Mouse (Mus musculus) left cerebral cortex, postnatal 36 days (tissue): ENCODE results near the gene Aqp7. TPM values are rescaled to one million over a fixed set of nuclear protein-coding genes. Genes with fewer than 3 reads are reported as not detected.

ENCODE experiments used
- DNase-seq, 2 experiments: peaks; one replicate each; pipeline ENCODE4 v3.0.0; 2021 to 2022; ENCODE audit warnings: low spot score in 2 of 2, mixed read lengths in 1 of 2
- intact Hi-C: fragments of 180-260 bp; cut with DNase I; formaldehyde crosslinking; loops from one replicate; pipeline ENCODE4 v1.15.1; 2025
- microRNA-seq: library from miRNA; unstranded; fragments of <30 nt; microRNA quantifications from one replicate; pipeline ENCODE4 v1.2.0, GENCODE M21; 2022
- total RNA-seq, 2 experiments: library from RNA; stranded (reverse); gene quantifications; 2 replicates each; pipeline ENCODE4 v1.2.3; 2021

The Aqp7 gene
- total RNA-seq, 2 experiments from 2014 or later: not detected

DNA sequence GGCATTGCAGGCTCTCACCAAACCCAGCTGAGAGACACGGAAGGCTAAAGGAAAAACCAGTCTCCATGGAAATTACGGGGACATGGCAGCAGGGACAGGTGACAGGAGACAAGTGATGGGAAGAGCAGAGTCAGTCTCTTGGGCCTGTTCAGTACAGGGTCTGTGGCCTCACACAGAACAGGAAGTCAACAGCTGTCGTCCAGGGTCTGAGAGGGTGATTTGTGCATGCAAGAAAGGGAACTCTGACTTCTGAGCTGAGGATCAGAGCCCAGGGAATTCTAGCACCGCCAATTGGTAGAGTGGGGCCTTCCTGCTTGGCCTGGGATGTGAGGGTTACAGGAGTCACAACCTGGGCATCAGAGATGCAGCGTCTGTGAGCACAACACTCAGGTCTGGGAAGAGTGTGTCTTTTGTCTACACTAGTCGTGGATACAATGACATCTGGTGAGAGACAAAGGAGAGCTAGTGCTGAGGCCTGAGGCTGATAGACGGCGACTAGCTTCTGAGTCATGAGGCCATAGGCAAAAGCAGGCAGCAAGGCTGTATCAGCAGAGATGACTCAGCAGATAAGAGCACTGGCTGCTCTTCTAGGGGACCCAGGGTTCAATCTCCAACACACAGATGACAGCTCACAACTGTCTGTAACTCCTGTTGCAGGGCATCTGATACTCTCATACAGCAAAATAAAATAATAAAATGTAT is 21.7 kb downstream of the Aqp7 start:
- DNase-seq: no peak
- intact Hi-C loops: no loop called here

DNA sequence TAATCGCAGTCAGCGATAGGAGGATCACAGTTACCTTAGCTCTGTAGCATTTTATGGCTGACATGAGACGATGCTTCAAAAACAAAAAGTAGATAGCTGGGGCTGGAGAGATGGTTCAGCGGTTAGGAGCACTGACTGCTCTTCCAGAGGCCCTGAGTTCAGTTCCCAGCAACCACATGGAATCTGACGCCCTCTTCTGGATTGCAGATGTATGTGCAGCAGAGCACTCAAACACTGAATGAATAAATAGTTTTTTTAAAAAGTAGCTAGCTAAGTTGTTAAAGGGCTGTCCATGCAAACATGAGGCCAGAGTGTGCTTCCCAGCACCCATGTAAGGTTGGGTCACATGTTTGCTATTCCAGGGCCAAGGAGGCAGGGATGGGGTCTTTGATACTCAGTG is 26.8 kb downstream of the Aqp7 start:
- intact Hi-C loops: no loop called here
- DNase-seq: no peak

DNA sequence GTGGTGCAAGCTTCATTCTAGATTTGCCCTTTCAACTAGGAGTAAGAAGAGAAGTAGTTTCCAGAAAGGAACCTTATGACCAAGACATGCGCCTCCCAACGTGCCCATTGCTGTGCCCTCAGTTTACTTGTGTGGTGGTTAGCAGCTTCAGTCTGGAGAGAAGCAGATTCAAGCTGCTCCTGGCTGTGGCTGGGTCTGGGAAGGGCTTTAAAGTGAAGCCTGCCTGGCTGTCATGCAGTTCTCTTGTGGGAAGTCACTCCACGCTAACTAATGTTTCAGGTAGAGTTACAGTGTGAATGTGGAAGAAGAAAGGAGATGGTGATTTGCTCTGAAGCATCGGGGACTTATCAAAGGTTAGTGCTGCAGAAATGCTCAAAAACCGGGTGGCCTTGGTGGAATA is 32.1 kb downstream of the Aqp7 start:
- intact Hi-C loops: no loop called here
- DNase-seq: no peak

DNA sequence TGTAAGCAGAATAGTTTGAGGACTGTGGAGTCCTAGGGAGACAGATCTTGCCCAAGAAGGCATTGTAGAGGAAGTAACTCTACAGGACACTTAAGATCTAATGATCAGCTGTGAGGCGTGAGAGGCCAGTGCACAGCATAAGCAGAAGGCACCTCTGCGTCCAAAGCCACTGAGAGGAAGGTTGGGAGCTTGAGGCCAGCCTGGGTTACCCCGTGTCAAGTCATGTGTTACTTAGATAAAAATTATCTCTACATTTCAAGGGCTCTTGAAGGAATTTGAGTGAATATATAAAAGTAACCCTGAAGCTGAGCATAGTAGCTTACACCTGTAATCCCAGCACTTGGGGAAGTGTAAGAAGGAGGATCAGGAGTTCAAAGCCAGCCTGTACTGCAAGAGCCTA is 34.6 kb downstream of the Aqp7 start:
- no peak for DNase-seq
- intact Hi-C loops: no loop called here

DNA sequence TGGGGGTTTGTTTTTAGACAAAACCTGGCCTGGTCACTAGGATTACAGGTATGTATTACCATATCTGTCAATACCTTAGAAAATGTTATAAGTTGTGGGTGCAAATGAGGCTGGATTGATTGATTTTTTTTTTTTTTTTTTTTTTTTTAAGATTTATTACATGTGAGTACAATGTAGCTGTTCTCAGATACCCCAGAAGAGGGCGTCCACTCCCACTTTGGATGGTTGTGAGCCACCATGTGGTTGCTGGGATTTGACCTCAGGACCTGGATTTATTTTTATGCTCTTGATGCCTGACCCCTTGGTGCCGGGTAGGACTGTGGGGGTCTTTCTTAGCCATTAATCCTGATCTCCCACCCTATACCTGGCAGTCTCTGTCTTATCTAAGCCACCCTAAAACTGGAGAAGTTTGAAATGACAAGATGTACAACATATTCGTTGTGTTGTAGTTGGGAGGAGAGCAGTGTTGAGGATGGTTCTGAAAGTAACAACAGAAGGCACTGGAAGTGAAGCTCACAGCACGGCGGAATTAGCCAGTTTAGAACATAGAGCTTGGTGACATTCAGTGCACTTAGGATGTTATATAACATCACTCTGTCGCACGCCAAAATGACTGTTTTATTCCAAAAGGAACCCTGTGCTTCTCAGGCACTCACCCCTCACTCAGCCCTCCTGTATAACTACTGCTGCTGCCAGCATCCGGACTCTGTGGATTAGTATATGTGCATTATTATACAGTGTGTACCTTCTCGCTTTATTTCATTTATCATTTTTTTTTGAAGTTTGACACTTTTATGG is 46.9 kb downstream of the Aqp7 start:
- intact Hi-C loops: no loop called here
- no peak for DNase-seq

DNA sequence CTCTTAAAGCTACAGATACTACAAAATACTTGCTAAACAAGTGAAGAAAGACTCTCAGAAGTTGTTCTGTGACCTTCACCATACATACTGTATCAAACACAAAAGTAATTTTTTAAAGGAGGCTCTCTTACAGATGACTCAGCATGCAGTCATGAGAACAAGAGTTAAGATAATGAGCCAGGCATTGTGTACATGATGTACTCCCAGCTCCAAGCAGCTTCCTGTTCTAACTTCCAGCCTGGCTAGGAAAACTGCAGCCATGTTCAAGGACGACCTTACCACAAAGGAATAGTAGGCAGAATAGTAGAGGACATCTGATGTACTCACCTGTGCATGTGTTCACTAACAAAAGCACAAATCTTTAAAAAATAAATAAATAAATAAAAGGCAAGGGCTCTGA is 47.7 kb downstream of the Aqp7 start:
- no peak for DNase-seq
- intact Hi-C loops: no loop called here

DNA sequence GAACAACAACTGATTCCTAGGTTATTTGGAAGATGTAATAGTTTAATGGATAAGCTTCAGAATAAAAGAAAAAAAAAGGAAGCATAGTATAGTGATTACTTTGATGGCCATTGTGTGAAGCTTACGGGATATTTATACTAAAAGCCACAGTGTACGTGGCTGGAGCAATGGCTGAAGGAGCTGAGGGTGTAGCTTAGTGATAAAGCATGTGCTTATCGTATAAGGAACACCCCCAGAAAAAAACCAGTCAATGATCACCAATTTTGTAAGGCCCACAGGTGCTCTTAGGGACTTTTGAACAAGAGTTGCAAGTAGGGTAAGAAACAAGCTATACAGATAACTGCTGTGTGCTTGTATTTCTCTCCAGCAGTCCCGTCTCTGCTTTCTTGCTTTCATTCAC is 50.0 kb downstream of the Aqp7 start:
- intact Hi-C loops: no loop called here
- DNase-seq: no peak

DNA sequence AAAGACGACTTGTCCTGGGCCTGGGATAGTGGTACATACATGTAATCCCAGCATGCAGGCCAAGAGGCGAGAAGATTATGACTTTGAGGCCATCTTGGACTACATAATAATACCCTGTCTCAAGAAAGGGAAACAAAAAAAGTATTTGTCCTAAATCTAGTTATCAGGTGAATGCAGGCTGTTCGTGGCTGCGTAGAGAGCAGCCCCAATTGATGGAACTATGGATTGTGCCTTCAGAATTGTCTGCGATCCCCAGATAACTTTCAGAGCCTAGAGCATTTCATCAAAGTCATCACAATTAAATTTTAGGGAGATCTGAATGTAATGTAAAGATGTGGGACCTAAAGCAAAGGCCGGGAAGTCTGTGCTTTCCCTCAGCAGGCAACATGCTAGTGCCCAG is 51.6 kb downstream of the Aqp7 start:
- intact Hi-C loops: no loop called here
- DNase-seq: no peak

DNA sequence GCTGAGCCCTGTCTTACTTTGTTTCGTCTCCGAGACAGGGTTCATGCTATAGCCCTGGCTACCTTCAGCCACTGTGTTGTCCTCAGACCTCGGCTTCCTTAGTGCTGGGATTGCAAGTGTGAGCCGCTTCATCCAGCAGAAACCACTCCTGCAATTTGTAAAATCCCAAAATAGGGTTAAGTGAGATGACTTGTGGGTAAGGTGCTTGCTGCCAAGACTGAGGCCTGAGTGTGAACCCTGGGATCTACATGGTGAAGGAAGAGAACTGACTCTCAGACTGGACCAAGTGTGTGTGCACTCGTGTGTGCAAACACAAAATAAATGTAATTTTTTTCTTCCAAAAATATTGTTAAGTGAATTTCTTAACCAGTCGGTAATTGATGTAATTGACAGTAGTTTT is 58.3 kb downstream of the Aqp7 start:
- intact Hi-C loops: no loop called here
- DNase-seq: no peak

DNA sequence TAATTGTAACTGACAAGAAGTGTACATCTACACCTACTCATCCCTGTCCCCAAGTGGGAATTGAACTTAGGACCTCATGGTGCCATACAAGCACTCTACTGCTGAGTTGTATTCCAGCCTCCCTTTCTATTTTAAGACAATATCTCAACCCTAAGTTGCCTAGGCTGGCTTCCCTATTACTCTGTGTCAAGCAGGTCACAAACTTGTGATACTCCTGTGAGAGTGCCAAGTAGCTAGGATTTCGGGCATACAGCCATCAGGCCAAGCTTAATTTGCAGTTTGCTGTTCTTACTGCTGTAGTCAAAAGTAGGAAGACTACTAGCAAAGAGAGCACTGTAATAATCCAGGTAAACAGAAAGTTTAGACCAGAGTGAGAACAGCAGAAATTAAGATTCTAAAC is 64.3 kb downstream of the Aqp7 start:
- intact Hi-C loops: no loop called here
- no peak for DNase-seq

Small RNA genes lying within 50 kb of the gene (microRNA-seq; reads per million reads assigned to microRNA genes)
- gene Mir3094: 0.76 reads per million

Other genes with a start within 250 kb of the Aqp7 start
- 1 to 10 TPM; 4.1 to 5.1 TPM for gene B4galt1, start 194.1 kb downstream of the Aqp7 start, total RNA-seq
- gene Spink4, start 128.1 kb downstream of the Aqp7 start, total RNA-seq: not detected
- 100 to 1,000 TPM; 170 to 211 TPM for gene Bag1, start 99.8 kb downstream of the Aqp7 start, total RNA-seq
- gene Chmp5, start 99.7 kb downstream of the Aqp7 start, total RNA-seq: 10 to 100 TPM; 81.2 to 81.6 TPM
- 10 to 100 TPM; 67.3 to 78.5 TPM for gene Nfx1, start 77.2 kb downstream of the Aqp7 start, total RNA-seq
- not detected for gene Aqp3, start 50.0 kb upstream of the Aqp7 start, total RNA-seq
- gene Nol6, start 76.3 kb upstream of the Aqp7 start, total RNA-seq: 10 to 100 TPM; 84.6 to 88.9 TPM
- gene Ube2r2, start 87.6 kb upstream of the Aqp7 start, total RNA-seq: 10 to 100 TPM; 78.0 to 80.2 TPM
- gene Ubap2, start 227.0 kb upstream of the Aqp7 start, total RNA-seq: 10 to 100 TPM; 36.9 to 43.3 TPM